Mouse (Mus musculus) kidney, adult 11 months (tissue): ENCODE measurements around the gene Sapcd1.
"Not testable (repeated sequence)": the region's sequence is repeated elsewhere in the genome, so short reads cannot be mapped to it uniquely, and the experiment has no call there.

ENCODE experiments used
- DNase-seq: peaks from one replicate; pipeline ENCODE4 v3.0.0; 2022

The Sapcd1 gene

DNA sequence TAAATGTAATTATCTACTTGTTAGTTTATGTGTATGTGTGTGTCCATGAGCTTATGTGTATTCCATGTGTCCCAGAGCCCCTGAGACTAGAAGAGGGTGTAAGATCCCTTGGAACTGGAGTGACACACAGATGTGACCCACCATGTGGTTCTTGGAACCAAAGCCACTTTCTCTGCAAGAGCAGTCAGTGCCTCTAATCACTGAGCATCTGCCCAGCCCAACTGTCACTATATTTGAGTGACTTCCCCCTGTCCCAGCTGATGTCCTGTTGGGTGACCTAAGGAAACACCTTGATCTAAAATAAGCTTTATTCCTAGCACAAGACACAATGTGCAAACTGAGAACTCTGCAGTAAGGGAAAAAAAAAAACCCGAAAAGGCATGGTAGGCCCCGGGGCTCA lies 499 bp upstream of the Sapcd1 start:
- no peak for DNase-seq

DNA sequence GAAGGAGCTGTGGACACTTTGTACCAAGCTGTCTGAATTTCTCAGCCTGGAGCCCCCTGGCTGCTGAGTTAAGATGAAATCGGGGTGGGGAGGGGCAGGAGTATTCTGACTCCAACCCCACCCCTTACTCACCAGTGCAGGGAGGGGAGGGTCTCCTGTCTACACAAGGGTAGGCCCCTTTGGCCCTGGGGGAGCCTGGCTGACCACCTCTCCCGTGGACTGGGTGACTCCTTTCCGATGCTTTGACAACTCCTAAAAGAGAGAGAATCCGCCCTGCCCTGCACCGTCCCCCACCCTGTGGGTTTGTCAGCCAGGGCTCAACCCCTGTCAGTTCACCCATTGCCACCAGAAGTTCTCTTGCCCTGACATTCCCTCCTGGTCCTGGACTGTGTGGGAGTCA lies 1.6 kb downstream of the Sapcd1 start:
- DNase-seq: no peak

DNA sequence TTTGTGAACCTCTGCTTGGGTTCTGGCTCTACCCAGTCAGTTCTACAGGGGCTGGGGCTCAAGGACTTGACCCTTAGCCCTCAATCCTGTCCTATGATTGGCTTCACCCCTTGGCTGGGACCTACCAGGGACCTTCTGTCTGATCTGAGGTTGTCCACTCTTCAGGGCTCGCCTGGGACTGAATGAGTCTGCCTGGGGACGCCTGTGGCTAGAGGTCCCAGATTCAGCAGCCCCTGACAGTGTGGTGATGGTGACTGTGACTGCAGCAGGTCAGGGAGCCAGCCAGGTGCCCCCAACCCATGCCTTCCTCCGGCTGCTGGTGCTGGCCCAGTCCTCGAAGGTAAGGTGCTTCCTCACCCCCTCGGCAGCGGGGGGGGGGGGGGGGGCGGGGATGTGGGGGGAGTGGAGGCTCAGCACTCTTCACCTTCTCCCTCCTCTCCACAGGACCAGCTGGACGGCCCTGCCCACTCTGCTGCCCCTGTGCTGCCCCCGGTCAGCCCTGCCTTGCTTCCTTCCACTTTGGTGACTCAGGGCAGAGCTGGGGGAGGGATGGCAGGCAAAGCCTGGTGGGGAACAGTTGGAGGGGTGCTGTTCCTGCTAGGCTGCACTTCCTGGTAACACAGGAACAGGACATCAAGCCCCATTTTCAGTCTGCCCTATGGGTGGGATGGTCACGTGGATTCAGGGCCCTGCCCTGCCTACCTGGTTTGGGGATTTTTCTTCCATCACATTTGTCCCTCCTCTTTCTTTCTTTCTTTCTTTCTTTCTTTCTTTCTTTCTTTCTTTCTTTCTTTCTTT lies 2.9 kb downstream of the Sapcd1 start:
- no peak for DNase-seq

DNA sequence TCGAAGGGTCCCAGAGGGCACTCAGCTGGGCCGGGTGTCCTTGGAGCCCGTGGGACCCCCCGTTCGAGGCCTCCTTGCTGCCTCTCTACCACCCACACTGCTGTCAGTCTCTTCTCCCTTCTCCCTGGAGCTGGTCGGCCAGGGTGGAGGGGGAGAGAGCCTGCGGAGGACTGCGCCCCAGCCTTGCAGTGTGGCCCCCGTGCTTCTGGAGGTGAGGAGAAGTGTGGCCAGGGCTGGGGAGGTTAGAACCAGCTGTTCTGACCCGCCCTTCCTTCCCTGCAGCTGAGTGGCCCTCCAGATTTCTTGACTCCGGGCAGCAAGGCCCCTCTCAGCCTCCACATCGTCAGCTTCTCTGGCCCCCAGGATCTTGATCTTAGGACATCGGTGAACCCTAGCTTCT lies 3.6 kb downstream of the Sapcd1 start:
- DNase-seq: no peak

DNA sequence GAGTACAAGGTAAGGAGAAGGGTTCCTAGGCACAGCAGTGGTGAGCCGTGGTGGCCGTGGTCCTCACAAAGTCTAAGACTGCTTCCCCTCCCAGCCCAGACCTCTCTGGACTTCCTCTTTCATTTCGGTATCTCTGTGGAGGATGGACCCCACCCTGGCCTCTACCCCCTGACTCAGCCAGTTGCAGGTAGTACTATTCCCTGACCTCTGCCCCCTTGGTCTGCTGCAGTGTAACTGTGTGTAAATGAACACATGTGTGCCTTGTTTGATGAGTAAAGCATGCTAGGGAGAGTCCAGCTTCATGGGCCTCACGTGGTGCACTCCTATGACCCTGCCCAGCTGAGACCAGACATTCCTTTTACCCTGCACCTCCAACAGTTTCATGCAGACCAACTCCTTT lies 4.1 kb downstream of the Sapcd1 start:
- no peak for DNase-seq

DNA sequence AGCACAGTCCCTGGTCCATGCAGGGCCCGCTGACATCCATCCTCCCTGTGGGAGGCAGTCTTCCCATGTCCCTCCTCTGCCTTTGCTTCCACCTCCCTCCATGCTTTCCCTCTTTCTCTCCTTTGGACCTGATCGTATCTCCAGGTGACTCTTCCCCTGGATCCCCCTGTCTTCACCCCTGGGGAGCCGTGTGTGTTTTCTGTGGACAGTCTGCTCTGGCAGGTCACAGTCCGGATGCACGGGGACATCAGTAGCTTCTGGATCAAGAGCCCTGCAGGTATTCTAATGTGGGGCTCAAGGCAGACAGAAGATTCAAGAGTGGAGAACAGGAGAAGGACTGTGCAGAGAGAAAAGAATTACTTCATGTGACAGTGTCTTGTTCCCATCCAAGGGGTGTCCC lies 4.6 kb downstream of the Sapcd1 start:
- DNase-seq: no peak

DNA sequence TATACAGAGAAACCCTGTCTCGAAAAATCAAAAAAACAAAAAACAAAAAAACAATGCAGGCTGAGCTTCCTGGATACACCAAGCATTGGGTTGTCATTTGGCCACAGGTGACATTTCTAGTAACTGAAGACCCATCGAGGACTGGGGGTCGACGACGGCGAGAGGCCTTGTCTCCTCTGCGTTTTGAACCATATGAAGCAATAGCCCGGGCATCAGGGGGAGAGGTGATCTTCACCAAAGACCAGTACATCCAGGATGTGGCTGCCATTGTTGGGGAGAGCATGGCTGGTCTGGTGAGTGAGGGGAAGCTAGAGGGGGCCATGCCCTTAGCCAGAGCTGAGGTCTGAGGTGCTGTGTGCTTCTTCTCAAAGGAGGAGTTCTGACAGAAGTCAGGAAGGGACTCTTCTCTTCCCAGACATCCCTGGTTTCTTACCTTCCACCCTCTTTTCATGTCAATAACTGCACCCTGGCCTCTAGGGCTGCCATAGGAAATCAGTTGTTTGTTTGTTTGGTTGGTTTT lies 5.2 kb downstream of the Sapcd1 start:
- no peak for DNase-seq

DNA sequence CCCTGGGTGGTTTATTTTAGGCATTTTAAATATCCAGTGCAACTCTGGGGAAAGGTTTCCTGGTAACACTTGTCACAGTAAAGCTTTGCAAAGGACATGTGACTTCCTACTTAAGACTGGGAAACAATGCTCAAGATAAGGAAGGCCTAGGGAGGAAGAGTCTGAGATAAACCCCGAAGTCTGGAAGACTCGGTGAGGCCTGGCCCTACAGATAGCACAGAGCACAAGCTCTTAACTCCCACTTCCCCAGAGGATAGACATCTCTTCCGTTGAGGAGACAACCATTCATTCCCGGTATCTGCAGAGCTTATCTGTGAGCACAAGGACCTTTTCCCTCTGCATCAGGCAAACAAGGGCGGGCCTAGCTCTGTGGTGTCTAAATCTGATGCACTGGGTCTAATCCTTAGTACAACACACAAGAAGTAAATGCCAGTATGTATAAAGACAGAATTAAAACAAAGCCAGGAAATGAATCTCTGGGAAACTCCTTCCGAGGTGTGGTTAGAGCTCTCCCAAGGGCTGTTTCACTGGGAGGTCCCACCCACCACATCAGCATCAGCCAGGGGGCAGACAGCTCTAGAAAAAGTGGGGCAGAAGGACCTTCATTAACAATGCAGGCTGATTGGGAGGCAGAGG lies 5.9 kb downstream of the Sapcd1 start:
- no peak for DNase-seq

DNA sequence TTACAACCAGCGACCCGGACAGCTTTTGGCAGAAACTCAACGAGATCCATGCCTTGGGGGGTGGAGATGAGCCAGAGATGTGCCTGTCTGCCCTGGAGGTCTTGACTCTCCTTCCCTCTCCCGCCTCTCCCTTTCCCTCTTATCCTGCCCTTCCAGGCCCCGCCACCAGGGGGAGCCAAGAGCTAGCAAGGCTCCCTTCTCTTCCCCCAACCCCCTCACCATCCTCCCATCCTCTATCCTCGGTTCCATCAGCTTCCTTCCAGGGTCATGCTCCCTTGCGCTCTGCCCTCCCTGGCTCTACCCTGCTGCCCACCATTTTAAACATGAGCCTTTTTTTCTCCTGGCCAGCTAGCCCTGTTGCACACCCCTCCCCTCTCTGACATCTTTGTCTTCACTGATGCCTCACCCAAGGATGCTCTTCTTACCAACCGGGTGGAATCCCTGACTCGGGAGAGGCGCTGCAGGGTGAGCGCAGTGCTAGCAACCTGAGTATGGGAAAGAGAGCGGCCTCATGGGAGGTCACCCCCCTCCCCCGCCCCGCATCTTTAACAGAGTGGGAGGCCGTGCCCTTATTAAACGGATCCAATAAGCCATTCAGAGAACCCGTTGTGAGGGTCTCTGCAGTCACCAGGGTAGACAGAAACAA lies 6.5 kb downstream of the Sapcd1 start:
- peak; percentile 74 for DNase-seq

DNA sequence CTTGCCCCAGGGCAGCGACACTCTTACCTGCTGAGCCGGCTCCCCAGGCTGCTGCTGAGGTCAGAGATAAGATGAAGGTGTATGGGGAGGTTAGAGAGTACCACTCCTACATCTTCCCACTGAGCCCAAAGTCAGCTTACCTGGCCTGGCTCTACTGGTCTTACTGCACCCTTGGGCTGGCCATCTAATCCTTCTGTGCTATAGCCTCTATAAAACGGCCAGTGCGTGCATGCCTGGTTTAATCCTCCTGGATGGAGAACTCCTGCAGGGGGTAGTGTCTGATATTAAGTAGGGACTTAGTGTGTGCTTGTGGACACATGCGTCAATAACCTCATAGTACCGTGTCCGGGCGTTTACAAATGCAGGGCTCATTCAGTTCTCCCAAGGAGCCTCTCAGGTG lies 7.3 kb downstream of the Sapcd1 start:
- no peak for DNase-seq

DNA sequence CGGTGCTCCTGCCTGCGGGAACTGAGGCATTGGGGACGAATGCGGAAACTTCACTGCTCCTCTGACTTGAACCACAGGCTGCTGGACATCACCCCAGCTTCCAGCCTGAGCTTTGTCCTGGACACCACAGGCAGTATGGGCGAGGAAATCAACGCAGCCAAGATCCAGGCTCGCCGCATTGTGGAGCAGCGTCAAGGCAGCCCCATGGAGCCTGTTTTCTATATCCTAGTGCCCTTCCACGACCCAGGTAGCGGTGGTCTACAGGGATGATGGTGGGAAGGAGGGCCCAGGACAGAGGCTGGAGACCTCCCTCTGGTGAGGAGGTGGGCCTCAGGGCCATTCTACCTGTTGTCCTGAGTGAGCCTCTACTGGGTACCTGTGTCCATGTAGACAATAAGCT lies 7.9 kb downstream of the Sapcd1 start:
- DNase-seq: no peak

DNA sequence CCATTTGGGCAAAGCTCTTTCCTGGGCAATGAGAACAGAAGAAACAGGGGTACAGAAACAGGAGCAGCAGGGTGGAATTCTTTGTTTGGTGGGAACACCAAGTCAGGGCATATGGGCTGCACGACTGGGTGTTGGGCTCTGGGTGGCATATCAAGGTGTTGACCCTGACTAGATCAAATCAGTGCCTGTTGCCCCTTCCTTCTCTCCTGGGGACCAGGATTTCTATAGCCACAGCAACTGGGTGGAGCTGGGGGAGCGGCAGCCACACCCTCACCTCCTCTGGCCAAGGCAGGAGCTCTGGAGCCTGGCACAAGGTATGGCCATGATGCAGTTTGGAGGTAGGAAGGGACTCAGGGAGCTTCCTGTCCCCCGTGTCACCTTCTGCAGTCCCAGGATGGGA lies 9.6 kb downstream of the Sapcd1 start:
- no peak for DNase-seq

DNA sequence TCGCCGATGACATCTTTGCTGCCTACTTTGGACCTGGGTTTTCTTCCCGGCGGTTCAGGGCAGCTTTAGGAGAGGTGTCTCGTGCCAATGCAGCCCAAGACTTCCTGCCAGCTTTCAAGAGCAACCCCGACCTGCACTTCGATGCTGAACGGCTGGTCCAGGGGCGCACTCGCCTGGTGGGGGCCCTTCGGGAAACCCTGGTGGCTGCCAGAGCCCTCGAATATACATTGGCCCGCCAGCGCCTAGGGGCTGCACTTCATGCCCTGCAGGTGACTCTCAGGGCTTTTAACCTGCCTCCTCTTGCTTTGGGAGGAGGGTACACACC lies 10.1 kb downstream of the Sapcd1 start:
- DNase-seq: no peak

DNA sequence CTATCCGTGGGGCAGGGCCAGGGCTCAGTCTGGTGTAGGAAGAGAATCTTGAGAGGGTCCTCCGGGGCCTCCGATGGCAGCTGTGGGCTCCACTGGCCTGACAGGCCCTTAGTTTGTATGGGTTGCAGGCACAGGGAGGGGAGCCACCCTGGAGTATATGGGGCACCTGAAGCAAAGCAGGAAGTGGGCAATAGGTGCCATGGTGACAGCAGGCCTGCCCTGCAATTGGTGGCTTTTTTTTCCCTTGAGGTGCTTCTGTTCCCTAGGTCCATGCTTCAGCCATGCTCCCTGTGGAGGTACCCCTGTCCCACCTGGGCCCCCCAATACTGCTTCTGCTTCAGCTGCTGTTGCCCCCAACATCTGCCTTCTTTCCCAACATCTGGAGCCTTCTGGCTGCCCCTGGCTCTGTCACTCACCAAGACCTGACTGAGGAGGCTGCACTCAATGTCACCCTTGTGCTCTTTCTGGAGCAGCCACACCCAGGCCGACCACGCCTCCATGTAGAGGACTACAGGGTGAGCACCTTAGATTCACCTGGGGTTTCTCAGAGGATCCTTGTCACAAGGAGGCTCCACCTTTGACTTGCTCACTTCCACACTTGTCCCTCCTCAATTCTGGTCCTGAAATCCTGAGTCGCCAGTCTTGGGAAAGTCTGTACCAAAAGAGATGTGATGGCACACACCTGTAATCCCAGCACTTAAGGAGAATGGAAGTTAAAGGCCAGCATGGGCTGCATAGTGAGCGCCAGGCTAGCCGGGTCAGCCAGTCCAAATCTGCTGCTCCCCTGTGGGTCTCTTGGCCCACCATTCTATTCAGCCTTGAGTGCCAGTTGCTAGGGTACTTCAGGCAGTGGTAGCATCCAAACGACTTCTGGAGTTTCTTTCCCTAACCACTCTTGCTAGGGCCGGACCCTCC lies 10.8 kb downstream of the Sapcd1 start:
- DNase-seq: no peak

DNA sequence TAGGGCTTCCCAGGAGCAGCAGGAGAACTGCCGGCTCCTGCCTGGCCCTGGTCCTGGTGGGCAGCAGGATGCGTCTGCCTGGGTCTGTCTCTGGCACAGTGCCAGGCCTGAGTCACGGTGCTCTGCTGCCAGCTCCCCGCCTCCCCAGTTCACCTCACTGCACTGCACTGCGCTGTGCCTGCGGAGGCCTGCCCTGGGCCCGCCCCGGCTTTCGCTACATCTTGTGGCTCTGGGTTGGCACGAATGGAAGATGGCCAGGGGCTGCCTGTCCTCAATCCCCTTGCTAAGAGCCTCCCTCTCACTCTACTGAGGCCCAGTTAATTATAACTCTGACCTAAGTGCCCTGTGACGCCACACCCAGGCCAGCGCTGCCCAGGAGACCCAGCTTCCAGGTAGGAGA lies 11.4 kb downstream of the Sapcd1 start, which contains the start of gene Vwa7:
Gene Vwa7, plus strand, starts transcription at position 204 of the 400 bp plus-strand sequence.
- peak; percentile 44 for DNase-seq

DNA sequence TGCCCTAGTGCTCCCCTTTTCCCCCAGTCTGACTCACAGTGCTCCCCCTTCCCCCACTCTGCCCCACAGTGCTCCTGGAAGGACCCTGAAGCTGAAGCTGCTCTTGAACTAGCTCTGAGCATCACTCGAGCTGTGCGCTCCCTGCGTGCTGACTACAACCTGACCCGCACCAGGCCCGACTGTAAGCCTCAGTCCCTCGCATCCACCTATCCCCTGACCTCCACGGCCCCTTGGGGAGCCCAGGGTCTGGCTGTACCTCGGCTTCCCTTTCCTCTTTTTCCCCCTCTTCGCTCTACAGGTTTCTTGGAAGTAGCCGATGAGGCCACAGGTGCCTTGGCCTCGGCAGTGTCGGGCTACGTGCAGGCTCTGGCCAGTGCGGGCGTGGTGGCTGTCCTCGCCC lies 12.5 kb downstream of the Sapcd1 start:
- no peak for DNase-seq

DNA sequence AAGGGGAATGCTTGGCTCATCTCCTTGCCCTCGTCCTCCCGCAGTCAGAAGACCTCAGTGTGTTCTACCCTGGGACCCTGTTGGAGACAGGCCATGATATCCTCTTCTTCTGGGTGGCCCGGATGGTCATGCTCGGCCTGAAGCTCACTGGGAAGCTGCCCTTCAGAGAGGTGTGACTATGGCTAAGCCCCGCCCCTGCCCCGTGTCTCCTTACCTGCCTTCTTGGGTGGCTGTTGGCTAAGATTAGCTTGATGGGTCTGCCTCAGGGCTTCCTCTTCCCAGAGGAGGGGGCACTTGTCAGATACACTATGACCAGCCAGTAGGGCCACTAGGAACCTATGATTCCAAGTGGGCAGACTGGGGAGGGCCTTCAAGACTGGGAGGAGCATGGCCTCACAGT lies 14.6 kb downstream of the Sapcd1 start:
- no peak for DNase-seq

DNA sequence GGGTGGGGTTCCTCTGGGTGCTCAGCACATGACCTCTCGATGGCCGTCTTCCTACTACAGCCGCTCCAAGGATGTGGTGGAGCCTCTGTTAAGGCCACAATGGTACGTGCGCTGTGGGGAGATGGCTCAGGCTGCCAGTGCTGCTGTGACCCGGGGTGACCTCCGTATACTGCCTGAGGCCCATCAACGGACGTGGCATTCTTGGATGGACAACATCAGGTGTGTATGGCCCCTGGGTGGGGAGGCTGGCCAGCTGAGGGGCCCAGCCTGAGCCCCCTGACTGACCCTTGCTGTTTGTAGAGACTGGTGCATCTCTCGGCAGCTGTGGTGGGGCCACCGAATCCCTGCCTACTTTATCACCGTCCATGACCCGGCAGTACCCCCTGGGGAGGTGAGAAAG lies 15.4 kb downstream of the Sapcd1 start:
- DNase-seq: no peak

DNA sequence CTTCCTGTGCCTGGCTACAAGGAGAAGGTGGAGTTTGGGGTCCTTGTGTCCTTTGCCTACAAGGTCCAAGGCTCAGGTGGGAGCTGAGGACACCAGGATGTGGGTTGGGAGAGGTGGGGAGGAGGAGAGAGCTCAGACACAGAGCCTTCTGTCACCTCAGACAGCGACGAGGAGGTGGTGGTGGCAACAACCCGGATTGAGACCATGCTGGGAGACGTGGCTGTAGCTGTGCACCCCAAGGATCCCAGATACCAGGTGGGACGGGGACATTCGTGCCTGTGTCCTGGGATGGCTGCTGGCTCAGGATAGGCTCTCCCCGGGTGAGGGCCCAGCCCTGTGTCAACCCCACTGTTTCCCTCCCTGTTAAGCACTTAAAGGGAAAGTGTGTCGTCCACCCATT lies 16.4 kb downstream of the Sapcd1 start:
- no peak for DNase-seq

DNA sequence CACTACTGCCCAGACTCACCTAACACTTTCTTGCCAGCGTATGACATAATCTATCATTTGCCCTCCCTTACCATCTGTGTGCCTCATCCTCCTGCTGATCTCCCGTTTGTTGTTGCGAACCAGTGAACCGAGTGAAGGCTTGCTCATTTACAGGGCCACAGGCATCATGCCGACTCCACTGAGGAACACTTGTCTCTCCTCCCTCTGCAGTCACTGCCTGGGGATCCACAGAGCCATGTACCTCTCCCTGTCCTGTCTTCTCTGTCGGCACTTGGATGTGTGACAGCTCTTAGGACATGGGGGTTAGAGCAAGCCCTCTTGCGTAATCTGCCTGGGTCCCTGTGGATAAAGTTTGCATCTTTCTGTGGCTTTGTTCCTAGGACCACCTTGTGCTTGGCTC lies 18.2 kb downstream of the Sapcd1 start:
- DNase-seq: no peak

DNA sequence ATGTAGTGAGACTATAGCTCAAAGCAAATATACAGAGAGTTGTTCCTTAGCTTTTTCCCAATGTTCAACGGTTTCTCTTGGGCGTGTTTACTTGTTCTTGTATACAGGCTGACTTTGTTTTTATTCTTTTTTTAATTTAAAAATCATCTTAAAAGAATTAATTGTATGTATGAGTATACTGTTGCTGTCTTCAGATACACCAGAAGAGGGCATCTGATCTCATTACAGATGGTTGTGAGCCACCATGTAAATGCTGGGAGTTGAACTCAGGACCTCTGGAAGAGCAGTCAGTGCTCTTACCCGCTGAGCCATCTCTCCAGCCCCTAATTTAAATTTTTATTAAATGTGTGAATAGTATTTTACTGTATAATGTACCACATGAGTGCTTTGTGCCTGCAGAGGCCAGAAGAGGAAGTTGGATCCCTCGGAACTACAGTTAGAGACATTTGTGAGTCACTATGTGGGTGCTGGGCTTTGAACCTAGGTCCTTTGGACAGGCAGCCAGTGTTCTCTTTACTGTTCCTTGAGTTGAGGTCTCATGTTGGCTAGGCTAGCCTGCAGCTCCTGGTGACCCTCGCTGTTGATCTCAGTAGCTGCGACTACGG lies 20.3 kb downstream of the Sapcd1 start:
- DNase-seq: no peak

DNA sequence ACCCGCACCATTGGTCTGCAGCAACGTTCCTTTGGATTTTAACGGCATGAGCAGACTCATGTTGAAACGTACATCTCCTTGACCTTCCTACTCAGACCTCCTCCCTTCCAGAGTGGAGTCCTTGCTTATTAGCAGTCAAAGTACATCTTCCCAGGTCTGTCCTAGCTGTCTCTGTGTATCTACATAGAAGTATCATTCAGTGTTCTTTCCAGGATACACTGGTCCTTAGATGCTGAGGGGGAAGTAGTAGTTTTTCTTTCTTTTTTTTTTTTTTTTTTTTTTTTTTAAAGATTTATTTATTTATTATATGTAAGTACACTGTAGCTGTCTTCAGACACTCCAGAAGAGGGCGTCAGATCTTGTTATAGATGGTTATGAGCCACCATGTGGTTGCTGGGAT lies 21.9 kb downstream of the Sapcd1 start:
- not testable (repeated sequence) for DNase-seq

DNA sequence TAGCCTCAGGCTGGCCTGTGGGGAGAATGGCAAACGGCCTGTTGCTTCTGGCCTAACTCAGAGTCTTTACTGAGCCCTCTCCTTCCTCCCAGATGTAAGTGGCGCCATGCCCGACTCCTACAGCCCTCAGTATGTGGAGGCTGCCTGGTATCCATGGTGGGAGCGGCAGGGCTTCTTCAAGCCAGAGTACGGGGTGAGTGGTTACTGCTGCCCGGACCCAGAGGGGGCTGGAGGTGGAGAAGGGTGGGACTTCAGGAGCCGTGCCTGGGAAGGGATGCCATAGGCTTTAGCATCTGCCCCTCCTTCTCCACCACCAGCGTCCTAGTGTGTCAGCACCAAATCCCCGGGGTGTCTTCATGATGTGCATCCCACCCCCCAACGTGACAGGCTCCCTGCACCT lies 22.7 kb downstream of the Sapcd1 start:
- no peak for DNase-seq
